Mouse (Mus musculus): Measurements from ENCODE around the gene Prkar2b. TPM values are rescaled to one million over a fixed set of nuclear protein-coding genes. Genes with fewer than 3 reads are reported as not detected.

Gene Prkar2b
- total and polyA plus RNA-seq, 3 experiments: 2.5 to 6.1 (median 2.9) TPM

GRCm38 (mm10) chr12:31920464-31921405 lies 140.4 kb downstream of the Prkar2b start:
- no peaks in the 10 kb centered on the region for H3K4me1 ChIP-seq (ENCODE audit: control insufficient read depth in 1 of 2, insufficient read depth in 2 of 2)
- no peaks in the 10 kb centered on the region for H3K27me3 ChIP-seq (replicated peaks)
- no peak overlapping the region for H3K9ac ChIP-seq (ENCODE audit: insufficient read depth, low read depth)
- no peak overlapping the region for H3K4me3 ChIP-seq (replicated peaks in 1 of 3; ENCODE audit: low read depth in 2 of 3, low read length in 2 of 3, poor library complexity in 1 of 3)
- H3K27ac ChIP-seq (ENCODE audit: insufficient read depth, low read depth): no peak overlapping the region
- no peak for DNase-seq (ENCODE audit: extremely low read depth)
- TF ChIP-seq MAFK (IDR thresholded peaks at IDR 0.05; ENCODE audit: insufficient replicate concordance, low read length): peak; percentile 91
- TF ChIP-seq JUND (conservative IDR thresholded peaks at IDR 0.05; ENCODE audit: low read depth, low read length): no peak
- no peak for TF ChIP-seq KAT2A (IDR thresholded peaks at IDR 0.05; ENCODE audit: insufficient replicate concordance, low read length)
- no peaks in the 10 kb centered on the region for H3K9me3 ChIP-seq (replicated peaks; ENCODE audit: low read length)
- no peak overlapping the region for H3K4me2 ChIP-seq (ENCODE audit: insufficient read depth, low read depth, poor library complexity, severe bottlenecking)
- H3K79me2 ChIP-seq (replicated peaks; ENCODE audit: control insufficient read depth, extremely low read depth, insufficient read depth, poor library complexity, severe bottlenecking): no peaks in the 10 kb centered on the region
- dilution Hi-C loops (cut with MboI; ENCODE audit: extremely low pct_ligation_motif_present, extremely low pct_unique_long_range_greater_than_20kb, low sequenced_read_pairs): no loop called here
- H3K36me3 ChIP-seq (replicated peaks in 1 of 2; ENCODE audit: control insufficient read depth in 1 of 2, insufficient read depth in 1 of 2, low read length in 1 of 2): peaks cover 34 to 74% of the 10 kb centered on the region in 2 experiments
- in situ Hi-C loops (cut with MboI; ENCODE audit: low pct_ligation_motif_present, low pct_unique_long_range_greater_than_20kb, low sequenced_read_pairs): no loop called here

- no peak overlapping the region for H3K4me2 ChIP-seq (ENCODE audit: insufficient read depth, low read depth, poor library complexity, severe bottlenecking)
- H3K9ac ChIP-seq (ENCODE audit: insufficient read depth, low read depth): no peak overlapping the region
- TF ChIP-seq BHLHE40 (IDR thresholded peaks at IDR 0.05; ENCODE audit: low read depth, low read length) (no peak), RCOR1 (conservative IDR thresholded peaks at IDR 0.05; ENCODE audit: low read depth, low read length) (no peak), USF2 (conservative IDR thresholded peaks at IDR 0.05; ENCODE audit: low read depth, low read length) (no peak), POLR2AphosphoS2 (IDR thresholded peaks at IDR 0.05; ENCODE audit: low read depth, low read length) (no peak), ZC3H11A (IDR thresholded peaks at IDR 0.05; ENCODE audit: low read depth, low read length) (no peak), MAFK (IDR thresholded peaks at IDR 0.05; ENCODE audit: insufficient replicate concordance, low read length) (no peak), SIN3A (IDR thresholded peaks at IDR 0.05; ENCODE audit: low read length) (no peak), CTCF (conservative IDR thresholded peaks at IDR 0.05 in 1 of 2, IDR thresholded peaks at IDR 0.05 in 1 of 2; ENCODE audit: low read depth in 2 of 2, low read length in 2 of 2) (no peak), JUN (IDR thresholded peaks at IDR 0.05; ENCODE audit: insufficient read depth, low read depth, low read length) (no peak), EP300 (IDR thresholded peaks at IDR 0.05; ENCODE audit: low read length) (no peak), ZNF384 (IDR thresholded peaks at IDR 0.05; ENCODE audit: low read depth, low read length) (no peak), HCFC1 (IDR thresholded peaks at IDR 0.05; ENCODE audit: low read depth, low read length) (no peak), MAZ (IDR thresholded peaks at IDR 0.05; ENCODE audit: low read depth, low read length) (no peak), MXI1 (IDR thresholded peaks at IDR 0.05; ENCODE audit: low read depth, low read length) (no peak), MAX (IDR thresholded peaks at IDR 0.05; ENCODE audit: low read length) (no peak), ZKSCAN1 (IDR thresholded peaks at IDR 0.05; ENCODE audit: borderline replicate concordance, low read depth, low read length) (no peak)
- in situ Hi-C loops (cut with MboI; ENCODE audit: low pct_ligation_motif_present, low pct_unique_long_range_greater_than_20kb, low sequenced_read_pairs): no loop called here
- H3K27me3 ChIP-seq (replicated peaks): no peaks in the 10 kb centered on the region
- H3K9me3 ChIP-seq (replicated peaks; ENCODE audit: low read length): no peaks in the 10 kb centered on the region
- no peaks in the 10 kb centered on the region for H3K79me2 ChIP-seq (replicated peaks; ENCODE audit: control insufficient read depth, extremely low read depth, insufficient read depth, poor library complexity, severe bottlenecking)
- H3K36me3 ChIP-seq (replicated peaks in 1 of 2; ENCODE audit: control insufficient read depth in 1 of 2, insufficient read depth in 1 of 2, low read length in 1 of 2): peaks cover 14 to 62% of the 10 kb centered on the region in 2 experiments
- DNase-seq (ENCODE audit: extremely low read depth): no peak
- no peak overlapping the region for H3K4me3 ChIP-seq (replicated peaks in 1 of 3; ENCODE audit: low read depth in 2 of 3, low read length in 2 of 3, poor library complexity in 1 of 3)
- H3K27ac ChIP-seq (ENCODE audit: insufficient read depth, low read depth): no peak overlapping the region
- no peaks in the 10 kb centered on the region for H3K4me1 ChIP-seq (ENCODE audit: control insufficient read depth in 1 of 2, insufficient read depth in 2 of 2)
- dilution Hi-C loops (cut with MboI; ENCODE audit: extremely low pct_ligation_motif_present, extremely low pct_unique_long_range_greater_than_20kb, low sequenced_read_pairs): no loop called here
Observed at GRCm38 (mm10) chr12:31917245-31917644, 143.9 kb downstream of the Prkar2b start.
